Mouse (Mus musculus): ENCODE data around the gene Polm.

DNA sequence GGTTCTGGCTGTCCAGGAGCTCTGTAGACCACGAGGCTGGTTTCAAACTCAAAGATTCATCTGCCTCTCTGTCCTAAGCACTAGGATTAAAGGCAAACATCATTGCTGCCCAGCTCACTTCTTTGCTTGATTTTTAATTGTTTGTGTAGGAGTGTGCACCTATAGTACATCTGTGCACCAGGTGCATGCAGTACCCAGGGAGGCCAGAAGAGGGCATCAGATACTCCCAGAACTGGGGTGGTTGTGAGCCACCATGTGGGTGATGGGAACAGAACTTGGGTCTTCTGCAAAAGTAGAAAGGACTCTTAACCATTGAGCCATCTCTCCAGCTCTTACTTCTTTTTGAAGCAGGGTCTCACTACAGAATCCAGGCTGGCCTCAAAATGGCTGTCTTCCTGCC, 20.9 kb upstream of the Polm start:
- TF ChIP-seq USF1 (IDR thresholded peaks at IDR 0.05; ENCODE audit: low read depth) (no peak), MYOD1 (IDR thresholded peaks at IDR 0.05; ENCODE audit: control insufficient read depth, insufficient read length, low read depth) (no peak), CTCF (IDR thresholded peaks at IDR 0.05; ENCODE audit: control insufficient read depth, insufficient read depth, insufficient read length) (no peak), MAX (IDR thresholded peaks at IDR 0.05) (no peak), MYOG (IDR thresholded peaks at IDR 0.05; ENCODE audit: control insufficient read depth, extremely low read depth, insufficient read length) (no peak), CEBPB (IDR thresholded peaks at IDR 0.05; ENCODE audit: low read depth) (no peak), FOSL1 (IDR thresholded peaks at IDR 0.05; ENCODE audit: insufficient read depth, low read length, poor library complexity, severe bottlenecking) (no peak)

Data from C2C12 (cell line).